Mouse (Mus musculus) kidney, postnatal 4 days (tissue): ENCODE data around the gene Dok7.
A peak's percentile ranks its signal among the peaks of the same experiment; 100 is the strongest.

Experiments used
- DNase-seq, 2 experiments: peaks; one replicate each; pipeline ENCODE4 v3.0.0; 2021; ENCODE audit warnings: mixed read lengths in 2 of 2

Dok7 gene

GRCm38 (mm10) chr5:35058216-35058615 is 1.6 kb downstream of the Dok7 start:
- DNase-seq = no peak

- no peak for DNase-seq
Observed at GRCm38 (mm10) chr5:35060098-35060497, 3.5 kb downstream of the Dok7 start.

GRCm38 (mm10) chr5:35069841-35070240 is 13.3 kb downstream of the Dok7 start:
- DNase-seq = no peak

GRCm38 (mm10) chr5:35070314-35070713 is 13.7 kb downstream of the Dok7 start:
- DNase-seq = no peak

- no peak for DNase-seq
Observed at GRCm38 (mm10) chr5:35070953-35071352, 14.4 kb downstream of the Dok7 start.

- DNase-seq = no peak
Observed at GRCm38 (mm10) chr5:35071855-35072254, 15.3 kb downstream of the Dok7 start.

GRCm38 (mm10) chr5:35073235-35073634 is 16.7 kb downstream of the Dok7 start:
- no peak for DNase-seq

- DNase-seq = peak in 1 of 2 experiments; percentile 16
Observed at GRCm38 (mm10) chr5:35073992-35074391, 17.4 kb downstream of the Dok7 start.

- no peak for DNase-seq
Observed at GRCm38 (mm10) chr5:35076369-35076768, 19.8 kb downstream of the Dok7 start.

- no peak for DNase-seq
Observed at GRCm38 (mm10) chr5:35079101-35079500, 22.5 kb downstream of the Dok7 start.

GRCm38 (mm10) chr5:35084913-35085312 is 28.3 kb downstream of the Dok7 start:
- no peak for DNase-seq

- DNase-seq = peak; percentile 79 to 84
Observed at GRCm38 (mm10) chr5:35088785-35089613, 32.4 kb downstream of the Dok7 start.

GRCm38 (mm10) chr5:35089614-35089963 is 33.0 kb downstream of the Dok7 start:
- DNase-seq = no peak

- no peak for DNase-seq
Observed at GRCm38 (mm10) chr5:35091636-35092035, 35.1 kb downstream of the Dok7 start.

GRCm38 (mm10) chr5:35103086-35103485 is 46.5 kb downstream of the Dok7 start:
- DNase-seq = no peak

GRCm38 (mm10) chr5:35103528-35103927 is 47.0 kb downstream of the Dok7 start:
- DNase-seq = no peak

- peak in 1 of 2 experiments; percentile 33 for DNase-seq
Observed at GRCm38 (mm10) chr5:35104183-35104959, 47.8 kb downstream of the Dok7 start.

GRCm38 (mm10) chr5:35104960-35105921 is 48.7 kb downstream of the Dok7 start, which contains the start of gene Lrpap1:
Lrpap1 (minus strand) TSS chr5:35105766.
- peak; percentile 95 to 96 for DNase-seq

- no peak for DNase-seq
Observed at GRCm38 (mm10) chr5:35105922-35106298, 49.3 kb downstream of the Dok7 start.

- no peak for DNase-seq
Observed at GRCm38 (mm10) chr5:35112444-35112843, 55.9 kb downstream of the Dok7 start.

- no peak for DNase-seq
Observed at GRCm38 (mm10) chr5:35116002-35116401, 59.4 kb downstream of the Dok7 start.

GRCm38 (mm10) chr5:35117633-35118032 is 61.1 kb downstream of the Dok7 start:
- no peak for DNase-seq

GRCm38 (mm10) chr5:35118418-35118817 is 61.9 kb downstream of the Dok7 start:
- no peak for DNase-seq
